Mouse (Mus musculus): ENCODE data around the gene Ppfibp1. TPM values are rescaled to one million over a fixed set of nuclear protein-coding genes. Genes with fewer than 3 reads are reported as not detected.
A peak's percentile ranks its signal among the peaks of the same experiment; 100 is the strongest.

Gene Ppfibp1
- polyA plus RNA-seq, 1 experiment from 2014 or later, result 50.5 TPM

- ATAC-seq, result peak; percentile 70
Measured at GRCm38 (mm10) chr6:146935957-146936356, 47.7 kb downstream of the Ppfibp1 start.

GRCm38 (mm10) chr6:146939026-146939425 is 50.7 kb downstream of the Ppfibp1 start:
- H3K27ac ChIP-seq (ENCODE audit: low read length), result 0 out of 2 replicates have a peak overlapping the region, but pooled peaks have one; percentile 26
- DNase-seq (ENCODE audit: low spot score), result peak; percentile 64
- H3K4me2 ChIP-seq (replicated peaks; ENCODE audit: low read depth, low read length), result no peak overlapping the region
- H3K9me3 ChIP-seq (ENCODE audit: low read length), result no peaks in the 10 kb centered on the region
- H3K9ac ChIP-seq (replicated peaks; ENCODE audit: low read depth), result no peak overlapping the region
- no peaks in the 10 kb centered on the region for H3K36me3 ChIP-seq (ENCODE audit: insufficient read depth, low read length)
- 58% methylated on average over 8 of the region's 8 CpGs for WGBS
- no peak overlapping the region for H3K4me3 ChIP-seq (ENCODE audit: low read depth, low read length)
- peak; percentile 84 for ATAC-seq
- no peaks in the 10 kb centered on the region for H3K27me3 ChIP-seq (replicated peaks; ENCODE audit: insufficient read depth, low read length)
- TF ChIP-seq EP300 (IDR thresholded peaks at IDR 0.05) (no peak), CTCF (IDR thresholded peaks at IDR 0.05) (no peak)
- H3K4me1 ChIP-seq (ENCODE audit: insufficient read depth, low read depth, low read length), result no peaks in the 10 kb centered on the region

More at GRCm38 (mm10) chr6:146935957-146936356, 47.7 kb downstream of the Ppfibp1 start:
- TF ChIP-seq CTCF (IDR thresholded peaks at IDR 0.05), result no peak
- TF ChIP-seq EP300 (IDR thresholded peaks at IDR 0.05), result no peak
- peak; percentile 78 for DNase-seq (ENCODE audit: low spot score)
- 80% methylated on average over 6 of the region's 6 CpGs for WGBS
- H3K27ac ChIP-seq (ENCODE audit: low read length), result no peak overlapping the region
- no peaks in the 10 kb centered on the region for H3K36me3 ChIP-seq (ENCODE audit: insufficient read depth, low read length)
- H3K4me1 ChIP-seq (ENCODE audit: insufficient read depth, low read depth, low read length), result peaks cover 5% of the 10 kb centered on the region; the same call in 1 of the 2 replicates
- no peak overlapping the region for H3K4me2 ChIP-seq (replicated peaks; ENCODE audit: low read depth, low read length)
- H3K4me3 ChIP-seq (ENCODE audit: low read depth, low read length), result no peak overlapping the region
- H3K27me3 ChIP-seq (replicated peaks; ENCODE audit: insufficient read depth, low read length), result no peaks in the 10 kb centered on the region
- no peaks in the 10 kb centered on the region for H3K9me3 ChIP-seq (ENCODE audit: low read length)
- no peak overlapping the region for H3K9ac ChIP-seq (replicated peaks; ENCODE audit: low read depth)

- DNase-seq (ENCODE audit: low spot score) (no peak), ATAC-seq (no peak)
- Histone ChIP-seq H3K9me3 (ENCODE audit: low read length) (no peaks in the 10 kb centered on the region), H3K36me3 (ENCODE audit: insufficient read depth, low read length) (no peaks in the 10 kb centered on the region), H3K4me3 (ENCODE audit: low read depth, low read length) (no peak overlapping the region), H3K9ac (replicated peaks; ENCODE audit: low read depth) (no peak overlapping the region), H3K27me3 (replicated peaks; ENCODE audit: insufficient read depth, low read length) (no peaks in the 10 kb centered on the region), H3K4me1 (ENCODE audit: insufficient read depth, low read depth, low read length) (no peaks in the 10 kb centered on the region), H3K4me2 (replicated peaks; ENCODE audit: low read depth, low read length) (no peak overlapping the region), H3K27ac (ENCODE audit: low read length) (no peak overlapping the region)
- TF ChIP-seq EP300 (IDR thresholded peaks at IDR 0.05), result no peak
- TF ChIP-seq CTCF (IDR thresholded peaks at IDR 0.05), result no peak
- 72% methylated on average over 7 of the region's 7 CpGs for WGBS
Measured at GRCm38 (mm10) chr6:146941505-146942275, 53.4 kb downstream of the Ppfibp1 start.

- Histone ChIP-seq H3K4me2 (replicated peaks; ENCODE audit: low read depth, low read length) (no peak overlapping the region), H3K4me1 (ENCODE audit: insufficient read depth, low read depth, low read length) (peaks cover 7% of the 10 kb centered on the region), H3K4me3 (ENCODE audit: low read depth, low read length) (no peak overlapping the region), H3K27me3 (replicated peaks; ENCODE audit: insufficient read depth, low read length) (no peaks in the 10 kb centered on the region), H3K36me3 (ENCODE audit: insufficient read depth, low read length) (no peaks in the 10 kb centered on the region), H3K9me3 (ENCODE audit: low read length) (no peaks in the 10 kb centered on the region), H3K9ac (replicated peaks; ENCODE audit: low read depth) (no peak overlapping the region), H3K27ac (ENCODE audit: low read length) (no peak overlapping the region)
- ATAC-seq, result no peak
- DNase-seq (ENCODE audit: low spot score), result no peak
- TF ChIP-seq CTCF (IDR thresholded peaks at IDR 0.05) (peak; percentile 34; the same call in 1 of the 2 replicates), EP300 (IDR thresholded peaks at IDR 0.05) (no peak)
Measured at GRCm38 (mm10) chr6:146944009-146944408, 55.7 kb downstream of the Ppfibp1 start.

GRCm38 (mm10) chr6:146944830-146945229 is 56.5 kb downstream of the Ppfibp1 start:
- peak; percentile 45; the same call in 1 of the 2 replicates for ATAC-seq
- H3K4me3 ChIP-seq (ENCODE audit: low read depth, low read length), result no peak overlapping the region
- no peak overlapping the region for H3K9ac ChIP-seq (replicated peaks; ENCODE audit: low read depth)
- peaks cover 10% of the 10 kb centered on the region for H3K4me1 ChIP-seq (ENCODE audit: insufficient read depth, low read depth, low read length)
- no peaks in the 10 kb centered on the region for H3K9me3 ChIP-seq (ENCODE audit: low read length)
- H3K27ac ChIP-seq (ENCODE audit: low read length), result no peak overlapping the region
- WGBS, result 35% methylated on average over 4 of the region's 4 CpGs
- DNase-seq (ENCODE audit: low spot score), result peak; percentile 37
- no peaks in the 10 kb centered on the region for H3K36me3 ChIP-seq (ENCODE audit: insufficient read depth, low read length)
- TF ChIP-seq EP300 (IDR thresholded peaks at IDR 0.05), result 0 out of 2 replicates have a peak, but pooled peaks have one; percentile 14
- no peak for TF ChIP-seq CTCF (IDR thresholded peaks at IDR 0.05)
- no peaks in the 10 kb centered on the region for H3K27me3 ChIP-seq (replicated peaks; ENCODE audit: insufficient read depth, low read length)
- H3K4me2 ChIP-seq (replicated peaks; ENCODE audit: low read depth, low read length), result no peak overlapping the region

GRCm38 (mm10) chr6:146946327-146947029 is 58.2 kb downstream of the Ppfibp1 start:
- Histone ChIP-seq H3K9me3 (ENCODE audit: low read length) (no peaks in the 10 kb centered on the region), H3K4me2 (replicated peaks; ENCODE audit: low read depth, low read length) (no peak overlapping the region), H3K27me3 (replicated peaks; ENCODE audit: insufficient read depth, low read length) (no peaks in the 10 kb centered on the region), H3K9ac (replicated peaks; ENCODE audit: low read depth) (no peak overlapping the region), H3K36me3 (ENCODE audit: insufficient read depth, low read length) (no peaks in the 10 kb centered on the region), H3K4me3 (ENCODE audit: low read depth, low read length) (no peak overlapping the region), H3K27ac (ENCODE audit: low read length) (no peak overlapping the region), H3K4me1 (ENCODE audit: insufficient read depth, low read depth, low read length) (peaks cover 11% of the 10 kb centered on the region)
- DNase-seq (ENCODE audit: low spot score), result no peak
- no peak for ATAC-seq
- TF ChIP-seq CTCF (IDR thresholded peaks at IDR 0.05) (no peak), EP300 (IDR thresholded peaks at IDR 0.05) (no peak)
- 63% methylated on average over 6 of the region's 6 CpGs for WGBS
